Mouse (Mus musculus) kidney, postnatal 0 days (tissue): ENCODE measurements at regions not wholly inside any gene's neighbourhood (a gene's known extent, or its start where the extent isn't known, plus 50 kb on each side); places are given as distances from the start of the nearest gene placed in this dataset.

Experiments used
- ATAC-seq: fragments of 200-750 bp; cut with Nextera tagmentation; replicated peaks from 2 replicates; pipeline ENCODE4 v1.8.0; 2017; ENCODE audit warnings: low read depth, moderate number of reproducible peaks, moderate TSS enrichment, moderate library complexity; ENCODE audit not compliant: low FRiP score
- DNase-seq: peaks from one replicate; pipeline ENCODE4 v3.0.0-alpha.2; 2016; ENCODE audit warnings: low spot score
- H3K27ac ChIP-seq: fragments of 300-500 bp; sonication (generic); 2 replicates; pipeline ENCODE4 v1.5.1; 2014; ENCODE audit warnings: mild to moderate bottlenecking
- H3K27me3 ChIP-seq: fragments of 300-500 bp; sonication (generic); 2 replicates; pipeline ENCODE4 v1.6.1; 2014; ENCODE audit warnings: low read length, mixed read lengths; ENCODE audit not compliant: insufficient read depth
- H3K36me3 ChIP-seq: fragments of 300-500 bp; sonication (generic); 2 replicates; pipeline ENCODE4 v1.6.1; 2014; ENCODE audit warnings: low read length, mixed read lengths; ENCODE audit not compliant: insufficient read depth
- H3K4me1 ChIP-seq: fragments of 300-500 bp; sonication (generic); replicated peaks from 2 replicates; pipeline ENCODE4 v1.6.1; 2014; ENCODE audit warnings: antibody characterized with exemption, low read length, mixed read lengths; ENCODE audit not compliant: insufficient read depth
- H3K4me2 ChIP-seq: fragments of 300-500 bp; sonication (generic); 2 replicates; pipeline ENCODE4 v1.6.1; 2014; ENCODE audit warnings: mild to moderate bottlenecking, low read length, moderate library complexity, mixed read lengths
- H3K4me3 ChIP-seq: fragments of 300-500 bp; sonication (generic); replicated peaks from 2 replicates; pipeline ENCODE4 v1.5.1; 2014; ENCODE audit warnings: low read depth, low read length
- H3K9ac ChIP-seq: fragments of 300-500 bp; sonication (generic); 2 replicates; pipeline ENCODE4 v1.6.1; 2014; ENCODE audit warnings: low read depth, low read length
- H3K9me3 ChIP-seq: fragments of 300-500 bp; sonication (generic); replicated peaks from 2 replicates; pipeline ENCODE4 v1.6.1; 2016; ENCODE audit warnings: low read length, inconsistent platforms, mixed read lengths
- CTCF ChIP-seq: IDR thresholded peaks from 2 replicates; pipeline ENCODE4 v1.5.1; 2016; ENCODE audit warnings: antibody characterized with exemption, low read depth, mild to moderate bottlenecking, moderate library complexity
- WGBS: fragments of 180-500 bp; shearing (Covaris S2); extraction: QIAGEN DNeasy Blood & Tissue Kit; methylation state at CpG from one replicate; pipeline ENCODE4 v1.1.7; 2014; 5-methylcytosine and 5-hydroxymethylcytosine counted together

- WGBS, result 95% methylated on average over 5 of the region's 5 CpGs
- no peak overlapping the region for H3K27ac ChIP-seq
- DNase-seq, result no peak
- no peaks in the 10 kb centered on the region for H3K27me3 ChIP-seq
- no peak overlapping the region for H3K4me3 ChIP-seq
- no peaks in the 10 kb centered on the region for H3K4me1 ChIP-seq
- TF ChIP-seq CTCF, result no peak
- no peak overlapping the region for H3K9ac ChIP-seq
- no peaks in the 10 kb centered on the region for H3K9me3 ChIP-seq
- no peak overlapping the region for H3K4me2 ChIP-seq
- H3K36me3 ChIP-seq, result no peaks in the 10 kb centered on the region
- ATAC-seq, result no peak
These were observed 85.6 kb upstream of the Teddm2 start for GRCm38 (mm10) chr1:153985595-153985994.

- no peak overlapping the region for H3K4me3 ChIP-seq
- no peaks in the 10 kb centered on the region for H3K36me3 ChIP-seq
- no peaks in the 10 kb centered on the region for H3K9me3 ChIP-seq
- H3K4me1 ChIP-seq, result no peaks in the 10 kb centered on the region
- DNase-seq (no peak), ATAC-seq (peak; percentile 80)
- no peak overlapping the region for H3K9ac ChIP-seq
- H3K27ac ChIP-seq, result no peak overlapping the region
- no peaks in the 10 kb centered on the region for H3K27me3 ChIP-seq
- TF ChIP-seq CTCF, result no peak
- H3K4me2 ChIP-seq, result no peak overlapping the region
- 64% methylated on average over 6 of the region's 6 CpGs for WGBS
These were observed 86.6 kb upstream of the Teddm2 start for GRCm38 (mm10) chr1:153986632-153987031.

GRCm38 (mm10) chr1:153988297-153988696 is 88.3 kb upstream of the Teddm2 start:
- no peak for TF ChIP-seq CTCF
- ATAC-seq (no peak; the same call in 1 of the 2 replicates), DNase-seq (no peak)
- 19% methylated on average over 2 of the region's 2 CpGs for WGBS
- Histone ChIP-seq H3K9me3 (no peaks in the 10 kb centered on the region), H3K4me2 (no peak overlapping the region), H3K27me3 (no peaks in the 10 kb centered on the region), H3K4me3 (no peak overlapping the region), H3K27ac (no peak overlapping the region), H3K36me3 (no peaks in the 10 kb centered on the region), H3K9ac (no peak overlapping the region), H3K4me1 (no peaks in the 10 kb centered on the region)

- 86% methylated on average over 11 of the region's 11 CpGs for WGBS
These were observed 90.8 kb upstream of the Teddm2 start for GRCm38 (mm10) chr1:153990651-153991435.

GRCm38 (mm10) chr1:153992466-153992865 is 92.4 kb upstream of the Teddm2 start:
- Histone ChIP-seq H3K9ac (no peak overlapping the region), H3K9me3 (no peaks in the 10 kb centered on the region; the same call in 1 of the 2 replicates), H3K36me3 (no peaks in the 10 kb centered on the region), H3K4me2 (no peak overlapping the region), H3K27me3 (no peaks in the 10 kb centered on the region), H3K27ac (no peak overlapping the region), H3K4me3 (no peak overlapping the region), H3K4me1 (no peaks in the 10 kb centered on the region)
- 87% methylated on average over 2 of the region's 3 CpGs for WGBS
- peak; percentile 68 for ATAC-seq
- no peak for TF ChIP-seq CTCF
- DNase-seq, result no peak

More at GRCm38 (mm10) chr1:153990651-153991435, 90.8 kb upstream of the Teddm2 start:
- Histone ChIP-seq H3K4me1 (no peaks in the 10 kb centered on the region), H3K4me2 (no peak overlapping the region), H3K9ac (no peak overlapping the region), H3K9me3 (no peaks in the 10 kb centered on the region; the same call in 1 of the 2 replicates), H3K27ac (no peak overlapping the region), H3K36me3 (no peaks in the 10 kb centered on the region), H3K4me3 (no peak overlapping the region), H3K27me3 (no peaks in the 10 kb centered on the region)
- no peak for TF ChIP-seq CTCF
- ATAC-seq (no peak), DNase-seq (no peak)

- Histone ChIP-seq H3K4me2 (no peak overlapping the region), H3K27me3 (no peaks in the 10 kb centered on the region), H3K36me3 (no peaks in the 10 kb centered on the region), H3K9ac (no peak overlapping the region), H3K4me1 (no peaks in the 10 kb centered on the region), H3K9me3 (no peaks in the 10 kb centered on the region; the same call in 1 of the 2 replicates), H3K27ac (no peak overlapping the region), H3K4me3 (no peak overlapping the region)
- DNase-seq (no peak), ATAC-seq (no peak)
- TF ChIP-seq CTCF, result no peak
- 92% methylated on average over 4 of the region's 4 CpGs for WGBS
These were observed 94.8 kb upstream of the Teddm2 start for GRCm38 (mm10) chr1:153994871-153995270.
